Mouse (Mus musculus) embryo, embryonic 9.5 days (tissue): ENCODE results near the gene Sh2d3c.

Source experiments
- DNase-seq: peaks from one replicate; pipeline ENCODE4 v3.0.0-alpha.2; 2017; ENCODE audit errors: extremely low spot score

Gene Sh2d3c

DNA sequence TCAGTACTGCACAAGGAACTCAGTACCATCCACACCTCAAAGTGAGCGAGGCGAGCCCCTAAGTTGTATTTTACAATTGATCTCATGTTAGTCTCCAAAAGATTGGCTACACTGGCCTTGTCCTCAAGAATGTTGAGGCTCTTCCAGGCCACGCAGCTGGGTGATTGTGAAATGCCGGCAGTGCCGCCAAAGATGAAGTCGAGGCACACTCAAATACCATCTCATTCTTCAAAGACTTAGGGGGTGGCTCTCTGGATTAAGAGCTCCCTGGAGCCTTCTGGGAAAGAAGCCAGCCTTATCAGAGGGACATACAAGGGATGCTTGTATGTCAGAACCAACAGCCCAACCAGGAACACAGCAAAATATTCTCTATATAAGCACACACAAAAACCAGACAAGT lies 70.4 kb downstream of the Sh2d3c start:
- DNase-seq, result no peak

DNA sequence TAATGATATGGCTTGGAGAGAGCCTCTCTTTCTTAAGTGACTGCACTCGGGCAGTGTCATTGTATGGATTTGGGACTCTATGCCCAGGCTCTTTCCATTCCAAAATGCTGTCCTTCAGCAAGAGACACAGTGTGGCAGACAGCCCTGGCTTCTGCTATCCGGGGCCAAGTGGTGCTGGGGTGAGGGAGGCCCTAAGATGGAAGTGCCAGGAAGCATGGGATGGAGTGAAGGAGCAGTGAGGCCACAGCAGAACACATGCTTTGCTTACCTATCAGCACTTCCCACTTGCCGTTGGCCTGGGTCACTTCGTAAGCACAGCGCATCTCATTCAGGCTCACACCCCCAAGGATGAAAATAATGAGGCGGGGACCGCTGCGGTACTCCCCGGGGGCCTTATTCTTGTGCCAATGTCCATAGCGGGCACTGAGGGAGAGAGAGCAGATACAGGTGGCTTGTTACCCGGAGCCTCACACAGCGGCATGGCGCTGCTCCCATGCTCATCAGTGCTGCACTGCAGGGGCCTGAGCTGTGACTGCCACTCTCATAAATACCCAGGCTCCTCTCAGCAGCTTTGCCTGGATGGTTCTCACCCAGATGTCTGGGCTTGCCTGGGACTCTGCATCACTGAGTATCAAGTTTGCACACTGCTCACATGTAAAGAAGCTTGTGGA lies 75.0 kb downstream of the Sh2d3c start:
- no peak for DNase-seq

DNA sequence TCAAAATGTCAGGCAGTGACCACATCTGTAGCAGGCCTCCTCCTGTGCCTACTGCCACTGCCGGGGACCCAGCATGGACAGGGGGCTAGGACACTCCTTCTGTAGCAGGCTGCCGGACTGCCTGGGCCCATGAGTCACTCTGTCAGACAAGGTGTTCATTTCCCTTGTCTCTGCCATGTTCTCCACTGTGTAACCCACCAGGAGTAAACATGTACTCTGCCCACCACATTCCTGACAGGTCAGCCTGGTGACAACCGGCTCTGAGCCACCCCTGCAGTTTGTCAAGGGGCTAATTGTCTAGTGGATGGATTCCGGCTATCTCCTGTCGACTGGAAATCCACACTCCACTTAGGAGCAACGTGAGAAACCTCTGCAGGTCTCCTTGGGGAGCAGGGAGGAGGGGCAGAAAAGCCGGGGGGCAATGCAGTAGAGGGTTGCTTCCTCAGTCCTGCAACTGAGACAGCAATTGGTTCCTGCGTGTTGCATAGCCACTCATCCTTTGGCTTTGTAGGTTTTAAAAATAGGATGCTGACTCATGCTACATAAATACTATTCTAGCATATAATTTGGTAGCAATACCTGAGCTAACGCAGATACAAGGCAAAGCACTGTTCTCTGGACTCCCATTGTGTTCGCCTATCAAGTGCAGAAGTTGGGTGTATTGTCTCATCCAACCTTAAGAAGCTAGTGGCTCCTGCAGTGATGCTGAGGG lies 77.6 kb downstream of the Sh2d3c start:
- no peak for DNase-seq
